Mouse (Mus musculus) neural tube, embryonic 13.5 days (tissue): Measurements from ENCODE around the gene Rbpjl. TPM values are rescaled to one million over a fixed set of nuclear protein-coding genes. Genes with fewer than 3 reads are reported as not detected.

ENCODE experiments used
- ATAC-seq: fragments of 200-750 bp; cut with Nextera tagmentation; 2 replicates; pipeline ENCODE4 v1.8.0; 2017; ENCODE audit warnings: low read depth, mild to moderate bottlenecking, moderate TSS enrichment, moderate library complexity
- H3K27ac ChIP-seq: fragments of 300-500 bp; sonication (generic); replicated peaks from 2 replicates; pipeline ENCODE4 v1.5.1; 2015; ENCODE audit warnings: moderate library complexity, mild to moderate bottlenecking, inconsistent platforms
- H3K27me3 ChIP-seq: fragments of 300-500 bp; sonication (generic); 2 replicates; pipeline ENCODE4 v1.6.1; 2015; ENCODE audit warnings: mild to moderate bottlenecking, inconsistent platforms
- H3K36me3 ChIP-seq: fragments of 300-500 bp; sonication (generic); 2 replicates; pipeline ENCODE4 v1.6.1; 2015; ENCODE audit warnings: mild to moderate bottlenecking, inconsistent platforms
- H3K4me1 ChIP-seq: fragments of 300-500 bp; sonication (generic); replicated peaks from 2 replicates; pipeline ENCODE4 v1.6.1; 2015; ENCODE audit warnings: inconsistent platforms
- H3K4me2 ChIP-seq: fragments of 300-500 bp; sonication (generic); 2 replicates; pipeline ENCODE4 v1.6.1; 2015; ENCODE audit warnings: inconsistent platforms, mild to moderate bottlenecking, moderate library complexity
- H3K4me3 ChIP-seq: fragments of 300-500 bp; sonication (generic); 2 replicates; pipeline ENCODE4 v1.5.1; 2015; ENCODE audit warnings: mild to moderate bottlenecking, inconsistent platforms
- H3K9ac ChIP-seq: fragments of 300-500 bp; sonication (generic); 2 replicates; pipeline ENCODE4 v1.6.1; 2015; ENCODE audit warnings: moderate library complexity, mild to moderate bottlenecking, inconsistent platforms
- H3K9me3 ChIP-seq: fragments of 300-500 bp; sonication (generic); 2 replicates; pipeline ENCODE4 v1.6.1; 2016; ENCODE audit warnings: inconsistent platforms
- WGBS: fragments of 180-500 bp; shearing (Covaris S2); methylation state at CpG from one replicate; pipeline ENCODE4 v1.1.7; 2015; 5-methylcytosine and 5-hydroxymethylcytosine counted together
- polyA plus RNA-seq: library from polyadenylated mRNA; unstranded; fragments of >200 nt; fragmentation: Nextera tagmentation; extraction: Ambion mirVana; gene quantifications from 2 replicates; pipeline ENCODE4 v1.2.1, GENCODE M21; 2015

Gene Rbpjl
- polyA plus RNA-seq, 1 experiment from 2014 or later, result 0.08 TPM

GRCm38 (mm10) chr2:164433278-164433895, 30.4 kb downstream of the Rbpjl start:
- Histone ChIP-seq H3K4me2 (no peak overlapping the region), H3K4me1 (peaks cover 7% of the 10 kb centered on the region; the same call in 1 of the 2 replicates), H3K36me3 (no peaks in the 10 kb centered on the region)

GRCm38 (mm10) chr2:164434681-164435080, 31.7 kb downstream of the Rbpjl start:
- 65% methylated on average over 3 of the region's 3 CpGs for WGBS
- no peak overlapping the region for H3K27ac ChIP-seq
- no peaks in the 10 kb centered on the region for H3K9me3 ChIP-seq
- H3K4me2 ChIP-seq, result no peak overlapping the region
- no peaks in the 10 kb centered on the region for H3K36me3 ChIP-seq
- H3K9ac ChIP-seq, result no peak overlapping the region
- no peak overlapping the region for H3K4me3 ChIP-seq
- H3K27me3 ChIP-seq, result peaks cover 10% of the 10 kb centered on the region; the same call in 1 of the 2 replicates
- H3K4me1 ChIP-seq, result peaks cover 7% of the 10 kb centered on the region; the same call in 1 of the 2 replicates
- ATAC-seq, result no peak

More at GRCm38 (mm10) chr2:164433278-164433895, 30.4 kb downstream of the Rbpjl start:
- WGBS, result 90% methylated on average over 9 of the region's 9 CpGs
- H3K27ac ChIP-seq, result no peak overlapping the region
- no peak for ATAC-seq
- no peaks in the 10 kb centered on the region for H3K9me3 ChIP-seq
- peaks cover 14% of the 10 kb centered on the region; the same call in 1 of the 2 replicates for H3K27me3 ChIP-seq
- no peak overlapping the region for H3K9ac ChIP-seq
- no peak overlapping the region for H3K4me3 ChIP-seq

GRCm38 (mm10) chr2:164435216-164436090, 32.5 kb downstream of the Rbpjl start:
- no peaks in the 10 kb centered on the region for H3K9me3 ChIP-seq

GRCm38 (mm10) chr2:164436215-164436913, 33.4 kb downstream of the Rbpjl start:
- Histone ChIP-seq H3K4me1 (peaks cover 10% of the 10 kb centered on the region; the same call in 1 of the 2 replicates), H3K4me2 (no peak overlapping the region), H3K36me3 (no peaks in the 10 kb centered on the region), H3K4me3 (no peak overlapping the region), H3K9ac (no peak overlapping the region), H3K9me3 (no peaks in the 10 kb centered on the region), H3K27ac (no peak overlapping the region), H3K27me3 (peaks cover 9% of the 10 kb centered on the region)
- ATAC-seq, result no peak
- 27% methylated on average over 8 of the region's 8 CpGs for WGBS

More at GRCm38 (mm10) chr2:164435216-164436090, 32.5 kb downstream of the Rbpjl start:
- Histone ChIP-seq H3K4me2 (no peak overlapping the region), H3K27me3 (peaks cover 4% of the 10 kb centered on the region; the same call in 1 of the 2 replicates), H3K27ac (no peak overlapping the region), H3K4me3 (no peak overlapping the region), H3K9ac (no peak overlapping the region), H3K4me1 (peaks cover 7% of the 10 kb centered on the region; the same call in 1 of the 2 replicates), H3K36me3 (no peaks in the 10 kb centered on the region)
- no peak for ATAC-seq
- 45% methylated on average over 5 of the region's 5 CpGs for WGBS

GRCm38 (mm10) chr2:164436961-164437360, 34.0 kb downstream of the Rbpjl start:
- 55% methylated on average over 3 of the region's 3 CpGs for WGBS
- no peak overlapping the region for H3K9ac ChIP-seq

GRCm38 (mm10) chr2:164437710-164438109, 34.8 kb downstream of the Rbpjl start:
- no peaks in the 10 kb centered on the region for H3K36me3 ChIP-seq
- H3K27me3 ChIP-seq, result peaks cover 22% of the 10 kb centered on the region
- H3K9me3 ChIP-seq, result no peaks in the 10 kb centered on the region
- no peak overlapping the region for H3K9ac ChIP-seq
- H3K4me1 ChIP-seq, result peaks cover 18% of the 10 kb centered on the region
- no peak overlapping the region for H3K27ac ChIP-seq
- no peak overlapping the region for H3K4me3 ChIP-seq
- H3K4me2 ChIP-seq, result no peak overlapping the region
- 70% methylated on average over 6 of the region's 6 CpGs for WGBS
- ATAC-seq, result no peak

More at GRCm38 (mm10) chr2:164436961-164437360, 34.0 kb downstream of the Rbpjl start:
- no peaks in the 10 kb centered on the region for H3K36me3 ChIP-seq
- no peak overlapping the region for H3K27ac ChIP-seq
- ATAC-seq, result no peak
- peaks cover 15% of the 10 kb centered on the region; the same call in 1 of the 2 replicates for H3K4me1 ChIP-seq
- H3K4me2 ChIP-seq, result no peak overlapping the region
- H3K9me3 ChIP-seq, result no peaks in the 10 kb centered on the region
- H3K27me3 ChIP-seq, result peaks cover 15% of the 10 kb centered on the region
- H3K4me3 ChIP-seq, result no peak overlapping the region

- Histone ChIP-seq H3K36me3 (no peaks in the 10 kb centered on the region), H3K4me2 (no peak overlapping the region)
Measured at GRCm38 (mm10) chr2:164438257-164438656, 35.3 kb downstream of the Rbpjl start.

GRCm38 (mm10) chr2:164439001-164439421, 36.1 kb downstream of the Rbpjl start:
- ATAC-seq, result no peak
- Histone ChIP-seq H3K9ac (no peak overlapping the region), H3K27me3 (peaks cover 22% of the 10 kb centered on the region), H3K36me3 (no peaks in the 10 kb centered on the region), H3K4me1 (peaks cover 26% of the 10 kb centered on the region), H3K4me3 (no peak overlapping the region), H3K4me2 (no peak overlapping the region), H3K27ac (no peak overlapping the region), H3K9me3 (no peaks in the 10 kb centered on the region)
- WGBS, result 72% methylated on average over 3 of the region's 3 CpGs

More at GRCm38 (mm10) chr2:164438257-164438656, 35.3 kb downstream of the Rbpjl start:
- Histone ChIP-seq H3K9ac (no peak overlapping the region), H3K4me1 (peaks cover 20% of the 10 kb centered on the region), H3K4me3 (no peak overlapping the region), H3K27ac (no peak overlapping the region), H3K27me3 (peaks cover 22% of the 10 kb centered on the region), H3K9me3 (no peaks in the 10 kb centered on the region)
- ATAC-seq, result no peak
- 57% methylated on average over 8 of the region's 8 CpGs for WGBS

- no peaks in the 10 kb centered on the region for H3K36me3 ChIP-seq
- ATAC-seq, result no peak
- peaks cover 26% of the 10 kb centered on the region for H3K4me1 ChIP-seq
- H3K9ac ChIP-seq, result no peak overlapping the region
- WGBS, result 86% methylated on average over 5 of the region's 5 CpGs
- H3K4me3 ChIP-seq, result no peak overlapping the region
- peaks cover 22% of the 10 kb centered on the region for H3K27me3 ChIP-seq
- H3K4me2 ChIP-seq, result no peak overlapping the region
- H3K27ac ChIP-seq, result no peak overlapping the region
- H3K9me3 ChIP-seq, result no peaks in the 10 kb centered on the region
Measured at GRCm38 (mm10) chr2:164440314-164440713, 37.4 kb downstream of the Rbpjl start.

GRCm38 (mm10) chr2:164441155-164441554, 38.2 kb downstream of the Rbpjl start:
- Histone ChIP-seq H3K27me3 (peaks cover 22% of the 10 kb centered on the region), H3K27ac (no peak overlapping the region), H3K36me3 (no peaks in the 10 kb centered on the region), H3K4me1 (peaks cover 26% of the 10 kb centered on the region), H3K9me3 (no peaks in the 10 kb centered on the region), H3K9ac (no peak overlapping the region), H3K4me2 (no peak overlapping the region), H3K4me3 (no peak overlapping the region)
- no peak for ATAC-seq
- 40% methylated on average over 8 of the region's 8 CpGs for WGBS

- Histone ChIP-seq H3K4me3 (peak overlapping the region; percentile 51), H3K9me3 (no peaks in the 10 kb centered on the region), H3K4me2 (peak overlapping the region; percentile 92), H3K27me3 (peaks cover 22% of the 10 kb centered on the region), H3K27ac (no peak overlapping the region), H3K9ac (peak overlapping the region; percentile 71; the same call in 1 of the 2 replicates), H3K4me1 (peaks cover 26% of the 10 kb centered on the region), H3K36me3 (no peaks in the 10 kb centered on the region)
- no peak for ATAC-seq
- WGBS, result 18% methylated on average over 7 of the region's 7 CpGs
Measured at GRCm38 (mm10) chr2:164441731-164442130, 38.8 kb downstream of the Rbpjl start.
